Mouse (Mus musculus): ENCODE results near the gene Fam129c. TPM values are rescaled to one million over a fixed set of nuclear protein-coding genes. Genes with fewer than 3 reads are reported as not detected.

Fam129c gene
- polyA plus RNA-seq, 1 experiment from 2014 or later = 2.7 TPM

DNA sequence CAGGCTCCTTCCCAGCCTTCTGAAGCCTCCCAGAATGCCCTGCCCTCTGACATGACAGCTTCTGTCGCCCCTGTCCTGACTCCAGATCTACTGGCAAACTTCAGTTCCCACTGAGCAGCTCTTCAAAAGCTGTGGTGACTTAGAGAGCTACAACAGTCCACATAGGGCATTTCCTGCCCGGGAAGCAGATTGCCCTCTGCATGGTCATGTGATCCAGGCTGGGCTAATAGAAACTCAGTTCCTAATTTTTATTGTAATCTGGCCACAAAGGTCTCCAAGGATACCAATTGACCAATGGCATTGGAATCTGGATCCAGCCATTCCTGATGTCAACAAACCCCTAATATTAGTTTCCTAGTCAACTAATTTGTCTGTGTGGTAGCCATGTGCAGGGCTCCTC lies 34.4 kb downstream of the Fam129c start:
- Histone ChIP-seq H3K27ac (replicated peaks; ENCODE audit: low read depth, low read length) (no peak overlapping the region), H3K36me3 (replicated peaks; ENCODE audit: control insufficient read depth, insufficient read depth, low read depth, low read length) (no peaks in the 10 kb centered on the region), H3K9me3 (replicated peaks; ENCODE audit: control insufficient read depth, low read length) (no peaks in the 10 kb centered on the region; the same call in 1 of the 2 replicates), H3K4me1 (ENCODE audit: control insufficient read depth, insufficient read depth, low read length) (peaks cover 2% of the 10 kb centered on the region; the same call in 1 of the 2 replicates), H3K27me3 (ENCODE audit: control insufficient read depth, insufficient read depth, low read length) (peaks cover 8% of the 10 kb centered on the region; the same call in 1 of the 2 replicates), H3K9ac (replicated peaks; ENCODE audit: low read length) (no peak overlapping the region), H3K4me3 (ENCODE audit: low read depth, low read length) (no peak overlapping the region), H3K4me2 (ENCODE audit: low read depth, low read length) (no peak overlapping the region)
- no peak for ATAC-seq (replicated peaks; ENCODE audit: insufficient number of reproducible peaks, low FRiP score, low TSS enrichment, low read depth)
- 60% methylated on average over 2 of the region's 2 CpGs for WGBS
- no peak for DNase-seq (ENCODE audit: low spot score)

GRCm38 (mm10) chr8:71633164-71633563 lies 35.7 kb downstream of the Fam129c start:
- Histone ChIP-seq H3K27me3 (ENCODE audit: control insufficient read depth, insufficient read depth, low read length) (peaks cover 8% of the 10 kb centered on the region; the same call in 1 of the 2 replicates), H3K4me2 (ENCODE audit: low read depth, low read length) (no peak overlapping the region)

GRCm38 (mm10) chr8:71633981-71634667 lies 36.7 kb downstream of the Fam129c start:
- Histone ChIP-seq H3K27ac (replicated peaks; ENCODE audit: low read depth, low read length) (no peak overlapping the region), H3K27me3 (ENCODE audit: control insufficient read depth, insufficient read depth, low read length) (peaks cover 8% of the 10 kb centered on the region; the same call in 1 of the 2 replicates), H3K9ac (replicated peaks; ENCODE audit: low read length) (no peak overlapping the region), H3K4me3 (ENCODE audit: low read depth, low read length) (no peak overlapping the region), H3K4me2 (ENCODE audit: low read depth, low read length) (peak overlapping the region; percentile 30), H3K4me1 (ENCODE audit: control insufficient read depth, insufficient read depth, low read length) (no peaks in the 10 kb centered on the region), H3K9me3 (replicated peaks; ENCODE audit: control insufficient read depth, low read length) (no peaks in the 10 kb centered on the region; the same call in 1 of the 2 replicates), H3K36me3 (replicated peaks; ENCODE audit: control insufficient read depth, insufficient read depth, low read depth, low read length) (no peaks in the 10 kb centered on the region)
- DNase-seq (ENCODE audit: low spot score) = peak; percentile 84
- under 1% methylated on average over 26 of the region's 26 CpGs for WGBS
- no peak for ATAC-seq (replicated peaks; ENCODE audit: insufficient number of reproducible peaks, low FRiP score, low TSS enrichment, low read depth)

More at GRCm38 (mm10) chr8:71633164-71633563, 35.7 kb downstream of the Fam129c start:
- H3K27ac ChIP-seq (replicated peaks; ENCODE audit: low read depth, low read length) = no peak overlapping the region
- WGBS = 10% methylated on average over 19 of the region's 22 CpGs
- no peaks in the 10 kb centered on the region; the same call in 1 of the 2 replicates for H3K9me3 ChIP-seq (replicated peaks; ENCODE audit: control insufficient read depth, low read length)
- no peak overlapping the region for H3K9ac ChIP-seq (replicated peaks; ENCODE audit: low read length)
- H3K4me3 ChIP-seq (ENCODE audit: low read depth, low read length) = no peak overlapping the region
- no peaks in the 10 kb centered on the region for H3K36me3 ChIP-seq (replicated peaks; ENCODE audit: control insufficient read depth, insufficient read depth, low read depth, low read length)
- DNase-seq (ENCODE audit: low spot score) (no peak), ATAC-seq (replicated peaks; ENCODE audit: insufficient number of reproducible peaks, low FRiP score, low TSS enrichment, low read depth) (no peak)
- no peaks in the 10 kb centered on the region for H3K4me1 ChIP-seq (ENCODE audit: control insufficient read depth, insufficient read depth, low read length)

GRCm38 (mm10) chr8:71637149-71638095 lies 40.0 kb downstream of the Fam129c start:
- no peak overlapping the region for H3K27ac ChIP-seq (replicated peaks; ENCODE audit: low read depth, low read length)
- ATAC-seq (replicated peaks; ENCODE audit: insufficient number of reproducible peaks, low FRiP score, low TSS enrichment, low read depth) (no peak), DNase-seq (ENCODE audit: low spot score) (no peak)
- H3K4me1 ChIP-seq (ENCODE audit: control insufficient read depth, insufficient read depth, low read length) = no peaks in the 10 kb centered on the region
- WGBS = 63% methylated on average over 8 of the region's 8 CpGs
- H3K9me3 ChIP-seq (replicated peaks; ENCODE audit: control insufficient read depth, low read length) = no peaks in the 10 kb centered on the region
- no peak overlapping the region for H3K4me3 ChIP-seq (ENCODE audit: low read depth, low read length)
- no peaks in the 10 kb centered on the region for H3K36me3 ChIP-seq (replicated peaks; ENCODE audit: control insufficient read depth, insufficient read depth, low read depth, low read length)
- H3K27me3 ChIP-seq (ENCODE audit: control insufficient read depth, insufficient read depth, low read length) = peaks cover 5% of the 10 kb centered on the region; the same call in 1 of the 2 replicates
- no peak overlapping the region for H3K4me2 ChIP-seq (ENCODE audit: low read depth, low read length)
- H3K9ac ChIP-seq (replicated peaks; ENCODE audit: low read length) = no peak overlapping the region

- WGBS = 74% methylated on average over 6 of the region's 6 CpGs
- Histone ChIP-seq H3K9me3 (replicated peaks; ENCODE audit: control insufficient read depth, low read length) (no peaks in the 10 kb centered on the region), H3K36me3 (replicated peaks; ENCODE audit: control insufficient read depth, insufficient read depth, low read depth, low read length) (no peaks in the 10 kb centered on the region), H3K4me3 (ENCODE audit: low read depth, low read length) (no peak overlapping the region), H3K27ac (replicated peaks; ENCODE audit: low read depth, low read length) (no peak overlapping the region), H3K27me3 (ENCODE audit: control insufficient read depth, insufficient read depth, low read length) (peaks cover 5% of the 10 kb centered on the region; the same call in 1 of the 2 replicates), H3K4me1 (ENCODE audit: control insufficient read depth, insufficient read depth, low read length) (no peaks in the 10 kb centered on the region), H3K9ac (replicated peaks; ENCODE audit: low read length) (no peak overlapping the region), H3K4me2 (ENCODE audit: low read depth, low read length) (no peak overlapping the region)
- no peak for ATAC-seq (replicated peaks; ENCODE audit: insufficient number of reproducible peaks, low FRiP score, low TSS enrichment, low read depth)
- DNase-seq (ENCODE audit: low spot score) = no peak
Measured at GRCm38 (mm10) chr8:71638321-71638720, 40.9 kb downstream of the Fam129c start.

- H3K36me3 ChIP-seq (replicated peaks; ENCODE audit: control insufficient read depth, insufficient read depth, low read depth, low read length) = no peaks in the 10 kb centered on the region
- H3K27me3 ChIP-seq (ENCODE audit: control insufficient read depth, insufficient read depth, low read length) = peaks cover 5% of the 10 kb centered on the region; the same call in 1 of the 2 replicates
- no peak overlapping the region for H3K4me3 ChIP-seq (ENCODE audit: low read depth, low read length)
- H3K4me2 ChIP-seq (ENCODE audit: low read depth, low read length) = no peak overlapping the region
- no peak overlapping the region for H3K27ac ChIP-seq (replicated peaks; ENCODE audit: low read depth, low read length)
- DNase-seq (ENCODE audit: low spot score) = no peak
- H3K9me3 ChIP-seq (replicated peaks; ENCODE audit: control insufficient read depth, low read length) = no peaks in the 10 kb centered on the region
- WGBS = 86% methylated on average over 4 of the region's 4 CpGs
- H3K4me1 ChIP-seq (ENCODE audit: control insufficient read depth, insufficient read depth, low read length) = no peaks in the 10 kb centered on the region
- no peak overlapping the region for H3K9ac ChIP-seq (replicated peaks; ENCODE audit: low read length)
- no peak for ATAC-seq (replicated peaks; ENCODE audit: insufficient number of reproducible peaks, low FRiP score, low TSS enrichment, low read depth)
Measured at GRCm38 (mm10) chr8:71639318-71639717, 41.9 kb downstream of the Fam129c start.

GRCm38 (mm10) chr8:71645510-71645909 lies 48.1 kb downstream of the Fam129c start:
- Histone ChIP-seq H3K9me3 (replicated peaks; ENCODE audit: control insufficient read depth, low read length) (no peaks in the 10 kb centered on the region), H3K9ac (replicated peaks; ENCODE audit: low read length) (no peak overlapping the region), H3K27me3 (ENCODE audit: control insufficient read depth, insufficient read depth, low read length) (no peaks in the 10 kb centered on the region), H3K4me3 (ENCODE audit: low read depth, low read length) (no peak overlapping the region), H3K27ac (replicated peaks; ENCODE audit: low read depth, low read length) (no peak overlapping the region), H3K36me3 (replicated peaks; ENCODE audit: control insufficient read depth, insufficient read depth, low read depth, low read length) (no peaks in the 10 kb centered on the region), H3K4me1 (ENCODE audit: control insufficient read depth, insufficient read depth, low read length) (no peaks in the 10 kb centered on the region), H3K4me2 (ENCODE audit: low read depth, low read length) (no peak overlapping the region)
- DNase-seq (ENCODE audit: low spot score) = no peak
- ATAC-seq (replicated peaks; ENCODE audit: insufficient number of reproducible peaks, low FRiP score, low TSS enrichment, low read depth) = 0 out of 2 replicates have a peak, but pooled peaks have one; percentile 49
- 79% methylated on average over 9 of the region's 9 CpGs for WGBS
